Mouse (Mus musculus) megakaryocyte, embryonic 14.5 days (primary cell): ENCODE measurements at regions not wholly inside any gene's neighbourhood (a gene's known extent, or its start where the extent isn't known, plus 50 kb on each side); places are given as distances from the start of the nearest gene placed in this dataset.

Source experiments
- H3K27me3 ChIP-seq: replicated peaks from 2 replicates; pipeline ENCODE3; 2012; ENCODE audit warnings: inconsistent platforms
- H3K36me3 ChIP-seq: replicated peaks from 2 replicates; pipeline ENCODE3; 2012; ENCODE audit warnings: low read length, inconsistent platforms, mixed read lengths
- H3K4me1 ChIP-seq: 2 replicates; pipeline ENCODE4 v1.6.1; 2012; ENCODE audit warnings: inconsistent platforms
- H3K4me3 ChIP-seq: replicated peaks from 2 replicates; pipeline ENCODE3; 2012; ENCODE audit warnings: moderate library complexity, mild to moderate bottlenecking, inconsistent platforms
- H3K9me3 ChIP-seq: 2 replicates; pipeline ENCODE4 v1.6.1; 2012; ENCODE audit warnings: inconsistent platforms
- FLI1 ChIP-seq: IDR thresholded peaks from 2 replicates; pipeline ENCODE4 v1.6.1; 2012; ENCODE audit warnings: low read length, inconsistent platforms, mixed read lengths
- GATA1 ChIP-seq: IDR thresholded peaks from 3 replicates; pipeline ENCODE4 v1.6.1; 2012; ENCODE audit warnings: mixed read lengths, low read length, inconsistent platforms, borderline replicate concordance

DNA sequence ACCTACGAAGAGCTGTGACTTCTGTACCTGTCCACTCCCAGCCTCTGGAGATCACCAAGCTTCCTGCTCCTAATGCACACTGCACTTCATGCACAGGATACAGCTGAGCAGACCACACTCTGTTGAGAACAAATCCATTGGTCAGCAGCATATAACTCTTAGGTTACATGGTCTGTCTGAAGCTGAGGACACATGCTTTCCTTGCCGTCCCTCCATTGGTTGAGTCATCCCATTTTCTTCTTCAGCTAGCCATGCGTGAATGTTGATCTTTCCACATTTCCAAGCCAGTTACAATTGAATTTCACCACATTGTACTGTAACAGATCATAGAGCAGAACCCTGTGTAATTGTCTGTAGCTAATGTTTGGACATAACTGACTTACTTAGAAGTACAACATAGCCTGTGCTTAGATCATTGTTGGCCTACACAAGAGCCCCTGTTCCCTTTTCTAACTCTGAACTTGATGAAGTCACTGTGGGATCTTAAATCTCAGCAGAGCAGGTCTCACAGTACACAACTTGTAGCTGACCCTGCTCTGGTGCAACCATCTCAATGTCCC, 593.3 kb upstream of the Intu start:
- Histone ChIP-seq H3K4me1 (no peaks in the 10 kb centered on the region), H3K9me3 (no peaks in the 10 kb centered on the region), H3K27me3 (no peaks in the 10 kb centered on the region), H3K4me3 (no peak overlapping the region), H3K36me3 (no peaks in the 10 kb centered on the region)
- TF ChIP-seq FLI1: no peak
- no peak for TF ChIP-seq GATA1

DNA sequence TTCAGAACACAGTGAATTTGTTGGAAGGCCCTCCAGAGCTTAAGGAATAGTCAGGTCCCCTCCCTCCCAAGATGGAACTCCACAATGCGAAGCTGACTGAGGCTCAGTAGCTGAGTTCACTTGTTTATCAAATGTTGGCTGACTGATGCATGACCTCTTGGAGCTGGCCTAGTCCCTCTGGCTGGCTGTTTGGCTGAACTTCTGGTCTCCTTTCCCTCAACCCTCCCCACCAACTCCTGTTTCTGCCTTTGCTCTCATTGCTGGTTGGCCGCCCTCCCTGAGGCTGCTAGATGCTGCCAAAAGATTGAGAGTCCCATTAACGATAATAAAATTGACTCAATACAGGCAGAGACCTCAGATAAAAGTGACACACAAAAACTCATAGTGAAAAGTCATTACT, 586.5 kb upstream of the Intu start:
- H3K27me3 ChIP-seq: no peaks in the 10 kb centered on the region
- H3K4me1 ChIP-seq: no peaks in the 10 kb centered on the region
- H3K36me3 ChIP-seq: no peaks in the 10 kb centered on the region
- no peaks in the 10 kb centered on the region for H3K9me3 ChIP-seq
- no peak overlapping the region for H3K4me3 ChIP-seq
- TF ChIP-seq GATA1: no peak
- TF ChIP-seq FLI1: no peak

DNA sequence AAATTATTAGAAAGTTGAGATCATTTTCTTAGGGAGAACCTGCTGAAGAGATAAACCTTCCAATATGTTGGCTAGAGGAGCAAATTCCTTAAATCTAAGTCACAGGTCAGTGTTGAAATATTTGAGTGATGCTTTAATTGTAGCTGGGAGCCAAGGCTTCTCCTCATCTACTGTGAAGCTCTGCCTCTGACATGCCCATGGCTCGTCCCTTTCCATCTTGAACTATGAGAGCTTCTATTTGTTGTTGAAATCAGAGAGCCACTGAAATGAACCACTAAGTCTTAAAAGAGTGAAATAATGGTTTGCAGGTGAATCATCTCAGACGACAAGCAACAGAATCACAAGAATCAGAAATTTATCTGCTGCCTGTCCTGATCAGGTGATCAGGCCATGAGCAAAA, 579.0 kb upstream of the Intu start:
- Histone ChIP-seq H3K36me3 (no peaks in the 10 kb centered on the region), H3K4me3 (no peak overlapping the region), H3K4me1 (no peaks in the 10 kb centered on the region), H3K27me3 (no peaks in the 10 kb centered on the region), H3K9me3 (peaks cover 12% of the 10 kb centered on the region)
- no peak for TF ChIP-seq FLI1
- TF ChIP-seq GATA1: no peak

DNA sequence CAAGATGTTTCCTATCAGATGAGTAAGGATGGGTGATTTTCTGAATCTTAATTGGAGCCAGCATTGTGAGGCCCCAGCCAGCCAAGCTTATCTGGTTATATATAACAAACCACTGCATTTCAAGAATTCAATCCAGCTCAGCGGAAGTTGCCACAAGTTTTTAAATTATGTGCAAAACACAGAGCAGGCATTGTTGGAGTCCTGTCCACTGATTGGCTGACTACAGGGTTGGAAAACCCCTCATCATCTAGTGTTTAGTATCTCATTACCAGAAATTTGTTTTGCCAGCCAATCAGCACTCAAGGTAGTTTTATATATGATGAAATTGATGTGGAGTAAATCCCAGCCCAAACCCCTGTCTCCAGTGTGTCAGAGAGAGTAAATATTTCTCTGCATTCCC, 578.5 kb upstream of the Intu start:
- peaks cover 12% of the 10 kb centered on the region for H3K9me3 ChIP-seq
- TF ChIP-seq FLI1: no peak
- TF ChIP-seq GATA1: no peak
- no peak overlapping the region for H3K4me3 ChIP-seq
- H3K4me1 ChIP-seq: no peaks in the 10 kb centered on the region
- H3K27me3 ChIP-seq: no peaks in the 10 kb centered on the region
- no peaks in the 10 kb centered on the region for H3K36me3 ChIP-seq

DNA sequence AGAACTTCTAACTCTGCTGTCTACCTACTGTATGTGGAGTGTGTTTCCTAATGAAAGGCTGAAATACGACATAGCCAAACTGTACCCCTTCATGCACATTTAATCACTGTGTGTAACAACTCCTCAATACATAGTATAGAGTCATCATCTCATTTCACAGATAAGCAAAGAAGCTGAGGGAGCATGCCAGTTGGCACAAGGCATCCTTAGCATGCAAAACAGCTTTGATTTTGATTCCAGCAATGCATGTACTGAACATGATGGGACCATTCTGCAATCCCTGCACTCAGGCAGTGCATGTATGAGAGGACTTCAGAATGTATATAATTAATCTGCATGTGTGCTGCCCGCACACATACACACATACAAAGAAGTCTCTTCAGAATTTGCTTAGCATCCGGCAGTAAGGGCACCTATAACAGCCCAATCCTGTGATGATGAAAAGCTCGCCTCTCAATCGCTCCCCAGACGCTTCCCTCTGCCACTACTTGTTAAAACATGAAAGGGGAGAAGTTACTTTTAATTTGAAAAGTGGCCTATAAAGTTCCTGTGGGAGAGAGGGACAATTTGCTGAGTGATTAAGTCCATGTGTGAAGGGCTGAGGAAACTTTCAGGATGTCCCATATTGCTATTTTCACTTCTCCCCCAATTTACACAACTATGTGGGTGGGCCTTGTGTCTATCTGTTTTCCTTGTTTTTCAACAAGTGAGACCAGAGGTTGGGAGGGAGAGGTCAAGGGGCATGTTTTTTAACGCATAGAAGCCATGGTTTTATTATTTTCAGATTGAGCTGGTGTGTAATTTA, 569.0 kb upstream of the Intu start:
- Histone ChIP-seq H3K36me3 (no peaks in the 10 kb centered on the region), H3K4me1 (no peaks in the 10 kb centered on the region), H3K9me3 (peaks cover 5% of the 10 kb centered on the region; the same call in 1 of the 2 replicates), H3K4me3 (no peak overlapping the region), H3K27me3 (no peaks in the 10 kb centered on the region)
- TF ChIP-seq GATA1 (no peak), FLI1 (no peak)

DNA sequence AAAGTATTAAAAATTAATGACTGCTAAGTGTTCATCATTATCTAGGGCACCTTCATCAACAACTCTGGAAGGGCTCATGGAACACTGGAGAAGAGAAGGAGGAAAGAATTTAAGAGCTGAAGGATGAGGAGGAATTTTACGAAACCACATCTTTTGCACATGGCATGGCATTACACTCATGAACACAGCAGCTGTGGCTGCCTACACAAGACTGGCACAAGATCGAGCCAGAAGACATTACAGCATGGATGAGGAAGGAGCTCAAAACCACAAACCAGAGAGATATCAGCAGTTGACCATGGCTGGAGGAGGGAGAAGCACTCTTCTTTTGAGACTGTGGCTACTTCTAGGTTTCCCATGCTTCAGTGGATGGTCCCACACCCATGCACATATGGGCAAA, 565.7 kb upstream of the Intu start:
- Histone ChIP-seq H3K27me3 (no peaks in the 10 kb centered on the region), H3K4me1 (no peaks in the 10 kb centered on the region), H3K36me3 (no peaks in the 10 kb centered on the region), H3K9me3 (no peaks in the 10 kb centered on the region), H3K4me3 (no peak overlapping the region)
- TF ChIP-seq GATA1: no peak
- no peak for TF ChIP-seq FLI1

DNA sequence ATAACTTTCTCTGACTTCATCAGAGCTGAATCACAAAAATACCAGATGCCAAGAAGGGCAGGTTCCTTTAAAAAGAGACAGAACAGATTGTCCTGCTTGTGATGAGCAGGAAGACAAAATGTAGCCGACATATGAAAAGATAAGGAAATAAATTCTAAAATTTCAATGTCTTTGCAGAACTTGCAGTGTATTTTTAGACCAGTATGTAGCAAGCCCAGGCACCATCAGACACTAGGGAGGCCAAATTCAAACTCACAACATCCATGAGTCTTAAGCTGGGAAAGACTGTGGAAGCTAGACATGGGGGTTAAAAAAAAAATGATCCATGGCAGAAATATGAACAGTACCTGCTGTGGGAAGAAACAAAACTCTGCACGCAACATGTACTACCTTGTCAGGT, 564.7 kb upstream of the Intu start:
- TF ChIP-seq GATA1: no peak
- TF ChIP-seq FLI1: no peak
- no peaks in the 10 kb centered on the region for H3K27me3 ChIP-seq
- no peaks in the 10 kb centered on the region for H3K9me3 ChIP-seq
- H3K4me3 ChIP-seq: no peak overlapping the region
- H3K36me3 ChIP-seq: no peaks in the 10 kb centered on the region
- H3K4me1 ChIP-seq: no peaks in the 10 kb centered on the region

DNA sequence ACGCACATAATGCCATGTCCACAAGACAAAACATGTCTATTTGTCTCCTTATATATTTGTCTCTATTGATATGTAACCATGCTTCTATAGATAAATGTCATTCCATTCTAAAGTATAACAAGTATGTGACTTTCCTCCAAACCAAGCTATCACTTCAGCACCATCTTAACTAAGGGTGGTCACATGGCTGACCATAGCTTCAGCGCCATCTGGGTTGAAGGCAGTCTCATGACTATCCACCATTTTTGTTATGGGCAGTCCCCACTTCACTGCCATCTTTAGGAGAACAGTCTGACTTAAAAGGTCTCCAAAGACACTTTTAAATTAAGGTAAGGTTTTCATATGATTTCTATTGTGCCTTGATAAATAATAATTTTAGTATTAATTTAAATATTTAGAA, 554.1 kb upstream of the Intu start:
- H3K27me3 ChIP-seq: no peaks in the 10 kb centered on the region
- TF ChIP-seq GATA1 (no peak), FLI1 (no peak)
- H3K36me3 ChIP-seq: no peaks in the 10 kb centered on the region
- H3K9me3 ChIP-seq: peaks cover 8% of the 10 kb centered on the region
- no peak overlapping the region for H3K4me3 ChIP-seq
- H3K4me1 ChIP-seq: no peaks in the 10 kb centered on the region

DNA sequence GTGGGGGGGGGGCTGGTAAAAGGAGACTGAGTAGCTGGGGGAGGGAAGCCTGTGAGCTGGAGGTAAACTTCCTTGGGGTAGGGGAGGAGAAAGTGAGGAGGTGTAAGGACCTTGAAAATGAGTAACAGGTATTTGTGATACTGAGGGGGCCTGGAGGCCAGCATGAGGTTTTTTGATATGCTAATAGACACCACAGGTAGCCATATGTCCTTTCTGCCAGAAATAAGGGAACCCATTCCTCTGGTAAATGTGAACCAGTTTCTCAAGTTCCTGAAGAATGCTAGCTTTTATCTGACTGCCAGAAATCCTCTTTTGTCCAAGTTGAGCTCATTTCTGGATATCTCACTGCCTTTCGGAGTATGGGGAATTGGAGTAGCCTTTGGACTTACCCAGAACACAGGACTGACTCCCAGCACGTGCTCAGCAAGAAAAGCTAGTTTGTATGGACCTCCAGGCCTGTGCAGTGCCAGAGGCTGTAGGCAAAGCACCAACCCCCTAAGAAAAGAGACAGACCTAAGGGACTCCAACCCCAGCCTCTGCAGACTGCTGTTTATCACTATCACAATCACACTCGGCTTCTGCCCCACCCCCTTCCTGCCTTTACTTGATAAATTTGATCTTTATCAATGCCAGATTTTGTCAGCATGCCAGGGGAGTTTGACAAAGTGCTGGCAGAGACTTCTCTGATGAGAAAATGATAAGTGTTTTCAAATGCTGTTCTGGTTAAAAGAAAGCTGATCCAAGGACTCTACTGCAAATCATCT, 552.0 kb upstream of the Intu start:
- H3K36me3 ChIP-seq: no peaks in the 10 kb centered on the region
- no peaks in the 10 kb centered on the region for H3K27me3 ChIP-seq
- no peaks in the 10 kb centered on the region for H3K4me1 ChIP-seq
- no peak for TF ChIP-seq GATA1
- TF ChIP-seq FLI1: no peak
- H3K4me3 ChIP-seq: no peak overlapping the region
- peaks cover 3% of the 10 kb centered on the region for H3K9me3 ChIP-seq

DNA sequence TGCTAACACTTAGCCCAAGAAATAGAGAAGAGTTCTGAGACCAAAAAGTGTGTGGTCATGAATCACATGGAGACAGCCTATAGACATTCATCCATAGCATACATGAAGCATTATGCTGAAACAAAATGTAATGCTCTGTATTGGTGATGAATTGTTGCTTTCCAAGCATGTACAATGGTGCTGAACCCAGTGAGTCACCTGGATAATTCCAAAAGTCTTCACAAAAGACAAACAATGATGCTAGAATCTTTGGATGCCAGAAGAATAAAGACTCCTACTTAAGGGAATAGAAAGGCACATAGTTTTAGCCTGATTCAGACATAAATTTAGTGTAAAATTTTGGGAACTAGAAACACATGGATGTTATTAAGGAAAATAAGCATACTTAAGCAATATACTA, 548.4 kb upstream of the Intu start:
- H3K36me3 ChIP-seq: no peaks in the 10 kb centered on the region
- no peak for TF ChIP-seq FLI1
- TF ChIP-seq GATA1: no peak

More for the DNA sequence above, 548.4 kb upstream of the Intu start:
- Histone ChIP-seq H3K27me3 (no peaks in the 10 kb centered on the region), H3K9me3 (peaks cover 3% of the 10 kb centered on the region; the same call in 1 of the 2 replicates), H3K4me3 (no peak overlapping the region), H3K4me1 (no peaks in the 10 kb centered on the region)
